Mouse (Mus musculus) embryonic fibroblast, embryonic 13.5 days (primary cell): ENCODE data around the gene Dlg3. TPM values are rescaled to one million over a fixed set of nuclear protein-coding genes. Genes with fewer than 3 reads are reported as not detected.

Source experiments
- H3K27ac ChIP-seq: 2 replicates; pipeline ENCODE4 v1.5.1; 2012; ENCODE audit warnings: low read length, control low read depth, inconsistent platforms; ENCODE audit not compliant: insufficient read depth
- H3K4me1 ChIP-seq: 2 replicates; pipeline ENCODE4 v1.6.1; 2011; ENCODE audit warnings: low read length; ENCODE audit not compliant: control insufficient read depth, insufficient read depth
- H3K4me3 ChIP-seq: 2 replicates; pipeline ENCODE4 v1.5.1; 2011; ENCODE audit warnings: mild to moderate bottlenecking, control low read depth, low read length; ENCODE audit not compliant: insufficient read depth
- CTCF ChIP-seq: IDR thresholded peaks from 2 replicates; pipeline ENCODE4 v1.5.1; 2011; ENCODE audit warnings: mild to moderate bottlenecking, control low read depth, low read length, moderate library complexity, borderline replicate concordance; ENCODE audit not compliant: insufficient read depth
- POLR2A ChIP-seq: IDR thresholded peaks from 2 replicates; pipeline ENCODE4 v1.6.1; 2011; ENCODE audit warnings: low read depth, mild to moderate bottlenecking, control low read depth, low read length, moderate library complexity
- polyA plus RNA-seq: library from polyadenylated mRNA; stranded (reverse); fragments of >200 nt; gene quantifications from 2 replicates; pipeline ENCODE4 v1.2.4, GENCODE M21; 2011; ENCODE audit warnings: low read depth; ENCODE audit not compliant: missing spikeins, insufficient read length

Dlg3 gene
- polyA plus RNA-seq, 1 experiment: 37.7 TPM

GRCm38 (mm10) chrX:100796041-100796740, 28.7 kb downstream of the Dlg3 start:
- H3K4me1 ChIP-seq: no peaks in the 10 kb centered on the region
- no peak for TF ChIP-seq POLR2A
- no peak for TF ChIP-seq CTCF
- no peak overlapping the region for H3K4me3 ChIP-seq
- H3K27ac ChIP-seq: no peak overlapping the region

GRCm38 (mm10) chrX:100796741-100797090, 29.2 kb downstream of the Dlg3 start:
- H3K4me3 ChIP-seq: no peak overlapping the region

GRCm38 (mm10) chrX:100797370-100797769, 29.8 kb downstream of the Dlg3 start:
- TF ChIP-seq POLR2A: no peak
- no peak for TF ChIP-seq CTCF
- Histone ChIP-seq H3K27ac (no peak overlapping the region), H3K4me3 (no peak overlapping the region), H3K4me1 (no peaks in the 10 kb centered on the region)

More at GRCm38 (mm10) chrX:100796741-100797090, 29.2 kb downstream of the Dlg3 start:
- TF ChIP-seq POLR2A (no peak), CTCF (no peak)
- Histone ChIP-seq H3K27ac (no peak overlapping the region), H3K4me1 (no peaks in the 10 kb centered on the region)

- Histone ChIP-seq H3K27ac (no peak overlapping the region), H3K4me1 (no peaks in the 10 kb centered on the region), H3K4me3 (no peak overlapping the region)
- TF ChIP-seq POLR2A: no peak
Measured at GRCm38 (mm10) chrX:100797851-100798527, 30.5 kb downstream of the Dlg3 start.

- Histone ChIP-seq H3K4me3 (no peak overlapping the region), H3K27ac (no peak overlapping the region), H3K4me1 (no peaks in the 10 kb centered on the region)
- TF ChIP-seq CTCF (no peak), POLR2A (no peak)
Measured at GRCm38 (mm10) chrX:100800643-100801042, 33.1 kb downstream of the Dlg3 start.

GRCm38 (mm10) chrX:100802034-100802433, 34.5 kb downstream of the Dlg3 start:
- no peaks in the 10 kb centered on the region for H3K4me1 ChIP-seq
- TF ChIP-seq CTCF (no peak), POLR2A (no peak)

GRCm38 (mm10) chrX:100811129-100811528, 43.6 kb downstream of the Dlg3 start:
- TF ChIP-seq CTCF (no peak), POLR2A (no peak)
- Histone ChIP-seq H3K4me3 (no peak overlapping the region), H3K27ac (no peak overlapping the region), H3K4me1 (no peaks in the 10 kb centered on the region)

More at GRCm38 (mm10) chrX:100802034-100802433, 34.5 kb downstream of the Dlg3 start:
- Histone ChIP-seq H3K27ac (no peak overlapping the region), H3K4me3 (no peak overlapping the region)

GRCm38 (mm10) chrX:100814139-100814538, 46.6 kb downstream of the Dlg3 start:
- Histone ChIP-seq H3K4me3 (no peak overlapping the region), H3K27ac (no peak overlapping the region), H3K4me1 (no peaks in the 10 kb centered on the region)
- TF ChIP-seq POLR2A: no peak
- TF ChIP-seq CTCF: no peak

GRCm38 (mm10) chrX:100815766-100816165, 48.2 kb downstream of the Dlg3 start:
- Histone ChIP-seq H3K4me3 (no peak overlapping the region), H3K4me1 (no peaks in the 10 kb centered on the region)
- TF ChIP-seq CTCF (no peak), POLR2A (no peak)

GRCm38 (mm10) chrX:100818681-100819080, 51.2 kb downstream of the Dlg3 start:
- TF ChIP-seq POLR2A (no peak), CTCF (no peak)

More at GRCm38 (mm10) chrX:100815766-100816165, 48.2 kb downstream of the Dlg3 start:
- no peak overlapping the region for H3K27ac ChIP-seq

More at GRCm38 (mm10) chrX:100818681-100819080, 51.2 kb downstream of the Dlg3 start:
- Histone ChIP-seq H3K4me3 (no peak overlapping the region), H3K27ac (no peak overlapping the region), H3K4me1 (no peaks in the 10 kb centered on the region)
